8 mouse cellular contexts compared by ENCODE assay signal in genomic region chr3:98013086-98013400, GRCm38 (mm10). TPM values are rescaled to one million over a fixed set of nuclear protein-coding genes. Genes with fewer than 3 reads are reported as not detected.
A peak's percentile ranks its signal among the peaks of the same experiment; 100 is the strongest.
DNase-seq lines count a peak whose midpoint lies in the region; ATAC-seq lines count a peak whose summit lies in the region.

No protein-coding gene starts in this region.

- peaks cover 41% of the 10 kb centered on the region for H3K4me1 ChIP-seq in lung, embryonic 15.5 days
- peaks cover 36% of the 10 kb centered on the region for H3K4me1 ChIP-seq in limb, embryonic 12.5 days (replicated peaks)
- H3K4me1 ChIP-seq in neural tube, embryonic 15.5 days: peaks cover 14% of the 10 kb centered on the region

- no peaks in the 10 kb centered on the region for H3K36me3 ChIP-seq in lung, embryonic 15.5 days
- H3K36me3 ChIP-seq in limb, embryonic 12.5 days: no peaks in the 10 kb centered on the region
- no peaks in the 10 kb centered on the region for H3K36me3 ChIP-seq in neural tube, embryonic 15.5 days

- H3K9me3 ChIP-seq in lung, embryonic 15.5 days: no peaks in the 10 kb centered on the region
- H3K9me3 ChIP-seq in limb, embryonic 12.5 days: no peaks in the 10 kb centered on the region
- no peaks in the 10 kb centered on the region for H3K9me3 ChIP-seq in neural tube, embryonic 15.5 days (replicated peaks)

- peak overlapping the region; percentile 83 for H3K4me2 ChIP-seq in lung, embryonic 15.5 days
- H3K4me2 ChIP-seq in limb, embryonic 12.5 days: peak overlapping the region; percentile 68
- H3K4me2 ChIP-seq in neural tube, embryonic 15.5 days: peak overlapping the region; percentile 94

- H3K27ac ChIP-seq in lung, embryonic 15.5 days: no peak overlapping the region
- H3K27ac ChIP-seq in limb, embryonic 12.5 days: peak overlapping the region; percentile 96; the same call in 1 of the 2 replicates
- no peak overlapping the region for H3K27ac ChIP-seq in neural tube, embryonic 15.5 days (replicated peaks)

- H3K27me3 ChIP-seq in lung, embryonic 15.5 days: no peaks in the 10 kb centered on the region; the same call in 1 of the 2 replicates
- no peaks in the 10 kb centered on the region for H3K27me3 ChIP-seq in limb, embryonic 12.5 days
- no peaks in the 10 kb centered on the region for H3K27me3 ChIP-seq in neural tube, embryonic 15.5 days (replicated peaks)

- WGBS in lung, embryonic 15.5 days: under 1% methylated on average over 18 of the region's 18 CpGs
- under 1% methylated on average over 18 of the region's 18 CpGs for WGBS in limb, embryonic 12.5 days
- WGBS in neural tube, embryonic 15.5 days: under 1% methylated on average over 18 of the region's 18 CpGs

- H3K4me3 ChIP-seq in lung, embryonic 15.5 days: peak overlapping the region; percentile 72
- H3K4me3 ChIP-seq in limb, embryonic 12.5 days (replicated peaks): peak overlapping the region; percentile 96
- H3K4me3 ChIP-seq in neural tube, embryonic 15.5 days (replicated peaks): peak overlapping the region; percentile 79

- DNase-seq in lung, postnatal 36 days: no peak
- no peak for DNase-seq in gastrocnemius, postnatal 4 days (ENCODE audit: low spot score in 2 of 2)
- DNase-seq in layer of hippocampus, adult 9-11 months: no peak
- DNase-seq in cerebellum, adult 18-20 months: no peak

- ATAC-seq in lung, embryonic 15.5 days (ENCODE audit: borderline replicate concordance, extremely low read depth, low FRiP score, low TSS enrichment): no peak
- peak; percentile 49 for ATAC-seq in erythroblast, adult 5-6 weeks (replicated peaks; ENCODE audit: low FRiP score, poor library complexity, severe bottlenecking)
- ATAC-seq in limb, embryonic 12.5 days (ENCODE audit: insufficient number of reproducible peaks, insufficient read depth, low FRiP score, low TSS enrichment, low read depth): no peak; the same call in 1 of the 2 replicates
- ATAC-seq in neural tube, embryonic 15.5 days (ENCODE audit: low FRiP score): no peak

- H3K9ac ChIP-seq in lung, embryonic 15.5 days: peak overlapping the region; percentile 56
- peak overlapping the region; percentile 96 for H3K9ac ChIP-seq in limb, embryonic 12.5 days (replicated peaks)
- peak overlapping the region; percentile 74 for H3K9ac ChIP-seq in neural tube, embryonic 15.5 days (replicated peaks)

RNA-seq across cellular contexts. Expression of gene Notch2, which starts 0.3 kb away (rescaled TPM):
- 33.4 and 35.1 TPM in 2 replicates for polyA plus RNA-seq in lung, embryonic 15.5 days (2015; fragmentation: Nextera tagmentation; extraction: Ambion mirVana)
- total RNA-seq in erythroblast, adult 5-6 weeks (2015; ENCODE audit: low replicate concordance): 11.1 and 14.4 TPM in 2 replicates
- total RNA-seq in erythroblast, adult 5-6 weeks (2017; ENCODE audit: low replicate concordance): 11.2 and 11.5 TPM in 2 replicates
- polyA plus RNA-seq in limb, embryonic 12.5 days (2016; fragmentation: Nextera tagmentation; extraction: Ambion mirVana): 35.7 and 41.6 TPM in 2 replicates
- polyA plus RNA-seq in neural tube, embryonic 15.5 days (2015; fragmentation: Nextera tagmentation; extraction: Ambion mirVana): 9.0 and 11.3 TPM in 2 replicates
- 10 to 100 TPM; 63.4 to 63.7 TPM for total RNA-seq in gastrocnemius, postnatal 4 days (2021)
